Mouse (Mus musculus) CH12.LX (cell line): ENCODE measurements around the gene Rab25. TPM values are rescaled to one million over a fixed set of nuclear protein-coding genes. Genes with fewer than 3 reads are reported as not detected.

Source experiments
- DNase-seq: peaks from one replicate; pipeline ENCODE4 v3.0.0-alpha.2; 2013; ENCODE audit errors: extremely low read depth
- H3K27ac ChIP-seq: 2 replicates; pipeline ENCODE4 v1.5.1; 2012; ENCODE audit warnings: low read depth, mild to moderate bottlenecking, control low read depth, moderate library complexity; ENCODE audit not compliant: insufficient read depth
- H3K27me3 ChIP-seq: replicated peaks from 2 replicates; pipeline ENCODE3; 2012; ENCODE audit warnings: inconsistent platforms
- H3K36me3 ChIP-seq, 2 experiments: replicated peaks in 1 of 2; 2 replicates each; pipeline versions ENCODE3 to v1.6.1; 2012; ENCODE audit warnings: inconsistent platforms in 1 of 2, low read length in 1 of 2, mild to moderate bottlenecking in 1 of 2, mixed read lengths in 1 of 2, moderate library complexity in 1 of 2; ENCODE audit not compliant: control insufficient read depth in 1 of 2, insufficient read depth in 1 of 2
- H3K4me1 ChIP-seq, 2 experiments: 2 replicates each; pipeline ENCODE4 v1.6.1; 2012; ENCODE audit warnings: inconsistent platforms in 1 of 2, moderate library complexity in 1 of 2; ENCODE audit not compliant: insufficient read depth in 2 of 2, control insufficient read depth in 1 of 2
- H3K4me2 ChIP-seq: 2 replicates; pipeline ENCODE4 v1.6.1; 2012; ENCODE audit warnings: low read depth, mild to moderate bottlenecking, control low read depth; ENCODE audit not compliant: poor library complexity, insufficient read depth, severe bottlenecking
- H3K4me3 ChIP-seq, 3 experiments: fragments of 150-350 bp in 1 of 3; sonication (generic) in 1 of 3; replicated peaks in 1 of 3; 2 replicates each; pipeline versions ENCODE3 to v1.5.1; 2011 to 2012; ENCODE audit warnings: low read depth in 2 of 3, low read length in 2 of 3, mild to moderate bottlenecking in 2 of 3, moderate library complexity in 2 of 3, control low read depth in 1 of 3, improper control_type of control experiment in 1 of 3, inconsistent platforms in 1 of 3, mixed read lengths in 1 of 3; ENCODE audit not compliant: poor library complexity in 1 of 3
- H3K79me2 ChIP-seq: replicated peaks from 2 replicates; pipeline ENCODE4 v1.6.1; 2012; ENCODE audit warnings: mild to moderate bottlenecking, moderate library complexity; ENCODE audit not compliant: control insufficient read depth, poor library complexity, insufficient read depth, severe bottlenecking; ENCODE audit errors: extremely low read depth
- H3K9ac ChIP-seq: 2 replicates; pipeline ENCODE4 v1.6.1; 2012; ENCODE audit warnings: low read depth, mild to moderate bottlenecking, control low read depth, moderate library complexity; ENCODE audit not compliant: insufficient read depth
- H3K9me3 ChIP-seq: replicated peaks from 2 replicates; pipeline ENCODE3; 2012; ENCODE audit warnings: low read length, inconsistent platforms, mixed read lengths
- CHD2 ChIP-seq: IDR thresholded peaks from 2 replicates; pipeline ENCODE4 v1.6.1; 2011; ENCODE audit warnings: low read length, improper control_type of control experiment
- CTCF ChIP-seq, 2 experiments: IDR thresholded peaks in 1 of 2; conservative IDR thresholded peaks in 1 of 2; 2 replicates each; pipeline ENCODE4 v1.5.1; 2011 to 2012; ENCODE audit warnings: low read depth in 2 of 2, low read length in 2 of 2, improper control_type of control experiment in 1 of 2, inconsistent platforms in 1 of 2, mild to moderate bottlenecking in 1 of 2, moderate library complexity in 1 of 2
- E2F4 ChIP-seq: IDR thresholded peaks from 2 replicates; pipeline ENCODE4 v1.6.1; 2011; ENCODE audit warnings: low read depth, low read length, improper control_type of control experiment; ENCODE audit not compliant: insufficient replicate concordance
- ELF1 ChIP-seq: IDR thresholded peaks from 2 replicates; pipeline ENCODE4 v1.6.1; 2014; ENCODE audit warnings: low read depth, mild to moderate bottlenecking, inconsistent platforms, low read length, improper control_type of control experiment
- GABPA ChIP-seq: IDR thresholded peaks from 2 replicates; pipeline ENCODE4 v1.6.1; 2012; ENCODE audit warnings: low read depth, low read length, improper control_type of control experiment, inconsistent platforms; ENCODE audit not compliant: insufficient replicate concordance
- IRF4 ChIP-seq: IDR thresholded peaks from 2 replicates; pipeline ENCODE4 v1.6.1; 2014; ENCODE audit warnings: low read depth, mild to moderate bottlenecking, inconsistent platforms, low read length, improper control_type of control experiment
- KAT2A ChIP-seq: IDR thresholded peaks from 2 replicates; pipeline ENCODE4 v1.6.1; 2012; ENCODE audit warnings: low read length, improper control_type of control experiment, inconsistent platforms; ENCODE audit not compliant: insufficient replicate concordance
- MAFK ChIP-seq: IDR thresholded peaks from 2 replicates; pipeline ENCODE4 v1.6.1; 2011; ENCODE audit warnings: low read length, improper control_type of control experiment; ENCODE audit not compliant: insufficient replicate concordance
- MAX ChIP-seq: IDR thresholded peaks from 2 replicates; pipeline ENCODE4 v1.6.1; 2011; ENCODE audit warnings: low read length, improper control_type of control experiment
- MAZ ChIP-seq: IDR thresholded peaks from 2 replicates; pipeline ENCODE4 v1.6.1; 2012; ENCODE audit warnings: low read depth, mild to moderate bottlenecking, inconsistent platforms, low read length, improper control_type of control experiment, moderate library complexity
- MEF2A ChIP-seq: IDR thresholded peaks from 2 replicates; pipeline ENCODE4 v1.6.1; 2014; ENCODE audit warnings: low read depth, mild to moderate bottlenecking, inconsistent platforms, low read length, improper control_type of control experiment, borderline replicate concordance
- MXI1 ChIP-seq: IDR thresholded peaks from 2 replicates; pipeline ENCODE4 v1.6.1; 2011; ENCODE audit warnings: mild to moderate bottlenecking, low read depth, low read length, improper control_type of control experiment
- NELFE ChIP-seq: IDR thresholded peaks from 2 replicates; pipeline ENCODE4 v1.6.1; 2011; ENCODE audit warnings: low read depth, low read length, improper control_type of control experiment
- PAX5 ChIP-seq: IDR thresholded peaks from 2 replicates; pipeline ENCODE4 v1.6.1; 2012; ENCODE audit warnings: low read length, inconsistent platforms, mixed read lengths
- POLR2AphosphoS2 ChIP-seq: IDR thresholded peaks from 2 replicates; pipeline ENCODE4 v1.6.1; 2011; ENCODE audit warnings: low read depth, low read length, improper control_type of control experiment
- SMC3 ChIP-seq: IDR thresholded peaks from 2 replicates; pipeline ENCODE4 v1.6.1; 2011; ENCODE audit warnings: low read depth, low read length, improper control_type of control experiment
- TCF12 ChIP-seq: IDR thresholded peaks from 2 replicates; pipeline ENCODE4 v1.6.1; 2014; ENCODE audit warnings: low read depth, mild to moderate bottlenecking, inconsistent platforms, low read length, improper control_type of control experiment
- ZC3H11A ChIP-seq: IDR thresholded peaks from 2 replicates; pipeline ENCODE4 v1.6.1; 2012; ENCODE audit warnings: low read depth, mild to moderate bottlenecking, inconsistent platforms, low read length, improper control_type of control experiment
- ZNF384 ChIP-seq: IDR thresholded peaks from 2 replicates; pipeline ENCODE4 v1.6.1; 2012; ENCODE audit warnings: low read depth, low read length, improper control_type of control experiment, inconsistent platforms
- dilution Hi-C: fragments of 300-500 bp; cut with MboI; formaldehyde crosslinking; loops from 2 replicates; pipeline ENCODE4 v1.14.3; 2020; ENCODE audit warnings: low sequenced_read_pairs; ENCODE audit not compliant: extremely low pct_unique_long_range_greater_than_20kb, extremely low pct_ligation_motif_present
- in situ Hi-C: fragments of 300-500 bp; cut with MboI; formaldehyde crosslinking; loops from 3 replicates; pipeline ENCODE4 v1.14.3; 2019; ENCODE audit warnings: low sequenced_read_pairs, low pct_ligation_motif_present, low pct_unique_long_range_greater_than_20kb, mixed read lengths
- polyA plus RNA-seq: library from polyadenylated mRNA; unstranded; fragments of >175 nt; gene quantifications from 2 replicates; pipeline ENCODE4 v1.2.1, GENCODE M21; 2012; ENCODE audit warnings: low read depth; ENCODE audit not compliant: insufficient read length
- total RNA-seq, 2 experiments: library from RNA; depleted of rRNA; stranded (reverse); fragments of 300-350 nt in 1 of 2; fragments of >200 nt in 1 of 2; gene quantifications; 2 replicates each; pipeline ENCODE4 v1.2.3; 2012 to 2014

Gene Rab25
- total and polyA plus RNA-seq, 3 experiments: 0.79 to 4.1 (median 1.8) TPM

- no peaks in the 10 kb centered on the region for H3K79me2 ChIP-seq
- in situ Hi-C loops: no loop called here
- H3K9ac ChIP-seq: no peak overlapping the region
- H3K9me3 ChIP-seq: no peaks in the 10 kb centered on the region
- H3K4me2 ChIP-seq: no peak overlapping the region
- TF ChIP-seq ELF1 (no peak), ZNF384 (no peak), IRF4 (no peak), ZC3H11A (no peak), MAX (no peak), TCF12 (no peak), CTCF (conservative IDR thresholded peaks at IDR 0.05 in 1 of 2, IDR thresholded peaks at IDR 0.05 in 1 of 2; ENCODE audit: low read depth in 2 of 2, low read length in 2 of 2) (no peak), MXI1 (no peak)
- no peaks in the 10 kb centered on the region for H3K4me1 ChIP-seq
- peaks cover 41 to 58% of the 10 kb centered on the region in 2 experiments for H3K36me3 ChIP-seq
- H3K27ac ChIP-seq: no peak overlapping the region
- dilution Hi-C loops: no loop called here
- H3K27me3 ChIP-seq: no peaks in the 10 kb centered on the region
- H3K4me3 ChIP-seq: no peak overlapping the region
- DNase-seq: no peak
These were observed 21.6 kb upstream of the Rab25 start for GRCm38 (mm10) chr3:88569694-88570093.

GRCm38 (mm10) chr3:88569093-88569492 lies 21.0 kb upstream of the Rab25 start:
- in situ Hi-C loops (no loop called here), dilution Hi-C loops (no loop called here)
- no peaks in the 10 kb centered on the region for H3K9me3 ChIP-seq
- H3K27ac ChIP-seq: no peak overlapping the region
- TF ChIP-seq PAX5 (no peak), MEF2A (no peak), E2F4 (no peak), SMC3 (no peak), ZNF384 (no peak), CTCF (conservative IDR thresholded peaks at IDR 0.05 in 1 of 2, IDR thresholded peaks at IDR 0.05 in 1 of 2; ENCODE audit: low read depth in 2 of 2, low read length in 2 of 2) (no peak), POLR2AphosphoS2 (no peak), MAFK (no peak), IRF4 (no peak), TCF12 (no peak), KAT2A (no peak), CHD2 (no peak), NELFE (no peak), MAZ (no peak), ELF1 (no peak), GABPA (no peak)
- H3K9ac ChIP-seq: no peak overlapping the region
- no peaks in the 10 kb centered on the region for H3K4me1 ChIP-seq
- no peak overlapping the region for H3K4me3 ChIP-seq
- peaks cover 47 to 64% of the 10 kb centered on the region in 2 experiments for H3K36me3 ChIP-seq
- no peaks in the 10 kb centered on the region for H3K79me2 ChIP-seq
- DNase-seq: no peak
- H3K4me2 ChIP-seq: no peak overlapping the region
- H3K27me3 ChIP-seq: no peaks in the 10 kb centered on the region
